Mouse (Mus musculus) liver, embryonic 11.5 days (tissue): ENCODE results near the gene Cd69. TPM values are rescaled to one million over a fixed set of nuclear protein-coding genes. Genes with fewer than 3 reads are reported as not detected.

ENCODE experiments used
- ATAC-seq: fragments of 200-750 bp; cut with Nextera tagmentation; replicated peaks from 2 replicates; pipeline ENCODE4 v1.8.0; 2017; ENCODE audit warnings: moderate number of reproducible peaks, mild to moderate bottlenecking, moderate TSS enrichment, moderate library complexity; ENCODE audit not compliant: low FRiP score
- DNase-seq: peaks from one replicate; pipeline ENCODE4 v3.0.0-alpha.2; 2017; ENCODE audit warnings: low spot score
- H3K27ac ChIP-seq: fragments of 300-500 bp; sonication (generic); 2 replicates; pipeline ENCODE4 v1.5.1; 2014; ENCODE audit warnings: mild to moderate bottlenecking, low read depth, low read length, control low read depth
- H3K27me3 ChIP-seq: fragments of 300-500 bp; sonication (generic); replicated peaks from 2 replicates; pipeline ENCODE4 v1.6.1; 2014; ENCODE audit warnings: low read length, mixed read lengths; ENCODE audit not compliant: control insufficient read depth, insufficient read depth
- H3K36me3 ChIP-seq: fragments of 300-500 bp; sonication (generic); 2 replicates; pipeline ENCODE4 v1.6.1; 2014; ENCODE audit warnings: mild to moderate bottlenecking, low read length, moderate library complexity, mixed read lengths; ENCODE audit not compliant: control insufficient read depth, insufficient read depth
- H3K4me1 ChIP-seq: fragments of 300-500 bp; sonication (generic); replicated peaks from 2 replicates; pipeline ENCODE4 v1.6.1; 2014; ENCODE audit warnings: low read length, mixed read lengths; ENCODE audit not compliant: control insufficient read depth, insufficient read depth
- H3K4me2 ChIP-seq: fragments of 300-500 bp; sonication (generic); 2 replicates; pipeline ENCODE4 v1.6.1; 2014; ENCODE audit warnings: mild to moderate bottlenecking, control low read depth, moderate library complexity
- H3K4me3 ChIP-seq: fragments of 300-500 bp; sonication (generic); 2 replicates; pipeline ENCODE4 v1.5.1; 2014; ENCODE audit warnings: low read depth, low read length, control low read depth
- H3K9ac ChIP-seq: fragments of 300-500 bp; sonication (generic); 2 replicates; pipeline ENCODE4 v1.6.1; 2014; ENCODE audit warnings: low read depth, low read length, control low read depth
- H3K9me3 ChIP-seq: fragments of 300-500 bp; sonication (generic); 2 replicates; pipeline ENCODE4 v1.6.1; 2016; ENCODE audit warnings: low read length, inconsistent platforms, mixed read lengths; ENCODE audit not compliant: control insufficient read depth
- WGBS: fragments of 180-500 bp; shearing (Covaris S2); extraction: QIAGEN DNeasy Blood & Tissue Kit; methylation state at CpG from one replicate; pipeline ENCODE4 v1.1.7; 2014; 5-methylcytosine and 5-hydroxymethylcytosine counted together
- polyA plus RNA-seq: library from polyadenylated mRNA; unstranded; fragments of >200 nt; fragmentation: Nextera tagmentation; extraction: Ambion mirVana; gene quantifications from 2 replicates; pipeline ENCODE4 v1.2.1, GENCODE M21; 2014

Cd69 gene
- polyA plus RNA-seq, 1 experiment from 2014 or later, result 1.1 TPM

GRCm38 (mm10) chr6:129239564-129240248 lies 35.5 kb downstream of the Cd69 start:
- no peak for ATAC-seq
- no peaks in the 10 kb centered on the region for H3K27me3 ChIP-seq
- H3K4me2 ChIP-seq, result no peak overlapping the region
- no peaks in the 10 kb centered on the region for H3K36me3 ChIP-seq
- H3K9me3 ChIP-seq, result no peaks in the 10 kb centered on the region
- H3K9ac ChIP-seq, result no peak overlapping the region
- H3K4me3 ChIP-seq, result no peak overlapping the region
- WGBS, result 83% methylated on average over 9 of the region's 9 CpGs
- no peak for DNase-seq
- H3K27ac ChIP-seq, result no peak overlapping the region
- H3K4me1 ChIP-seq, result peaks cover 19% of the 10 kb centered on the region

- ATAC-seq, result peak; percentile 82
- peak overlapping the region; percentile 76 for H3K4me2 ChIP-seq
- 14% methylated on average over 14 of the region's 14 CpGs for WGBS
- DNase-seq, result peak; percentile 70
- 0 out of 2 replicates have a peak overlapping the region, but pooled peaks have one; percentile 56 for H3K27ac ChIP-seq
- H3K4me1 ChIP-seq, result peaks cover 31% of the 10 kb centered on the region
- no peaks in the 10 kb centered on the region for H3K27me3 ChIP-seq
- H3K9me3 ChIP-seq, result no peaks in the 10 kb centered on the region
- peak overlapping the region; percentile 66 for H3K9ac ChIP-seq
- H3K4me3 ChIP-seq, result peak overlapping the region; percentile 70
- no peaks in the 10 kb centered on the region for H3K36me3 ChIP-seq
Observed at GRCm38 (mm10) chr6:129238275-129239038, 36.8 kb downstream of the Cd69 start.

- H3K4me1 ChIP-seq, result peaks cover 32% of the 10 kb centered on the region
- peak overlapping the region; percentile 76 for H3K4me2 ChIP-seq
- peak overlapping the region; percentile 70 for H3K4me3 ChIP-seq
- H3K9me3 ChIP-seq, result no peaks in the 10 kb centered on the region
- ATAC-seq (peak; percentile 87), DNase-seq (peak; percentile 73)
- H3K36me3 ChIP-seq, result no peaks in the 10 kb centered on the region
- 13% methylated on average over 16 of the region's 16 CpGs for WGBS
- no peaks in the 10 kb centered on the region for H3K27me3 ChIP-seq
- H3K27ac ChIP-seq, result peak overlapping the region; percentile 56; the same call in 1 of the 2 replicates
- peak overlapping the region; percentile 66 for H3K9ac ChIP-seq
Observed at GRCm38 (mm10) chr6:129237350-129238274, 37.6 kb downstream of the Cd69 start.

GRCm38 (mm10) chr6:129236652-129237342 lies 38.4 kb downstream of the Cd69 start:
- H3K27ac ChIP-seq, result no peak overlapping the region
- H3K9me3 ChIP-seq, result no peaks in the 10 kb centered on the region
- H3K9ac ChIP-seq, result peak overlapping the region; percentile 66; the same call in 1 of the 2 replicates
- H3K4me2 ChIP-seq, result peak overlapping the region; percentile 76
- 80% methylated on average over 2 of the region's 2 CpGs for WGBS
- peak overlapping the region; percentile 70; the same call in 1 of the 2 replicates for H3K4me3 ChIP-seq
- DNase-seq, result no peak
- no peaks in the 10 kb centered on the region for H3K27me3 ChIP-seq
- peaks cover 38% of the 10 kb centered on the region for H3K4me1 ChIP-seq
- H3K36me3 ChIP-seq, result no peaks in the 10 kb centered on the region
- ATAC-seq, result no peak

GRCm38 (mm10) chr6:129235855-129236461 lies 39.3 kb downstream of the Cd69 start:
- Histone ChIP-seq H3K36me3 (no peaks in the 10 kb centered on the region), H3K9ac (no peak overlapping the region), H3K9me3 (no peaks in the 10 kb centered on the region), H3K27me3 (no peaks in the 10 kb centered on the region), H3K4me1 (peaks cover 41% of the 10 kb centered on the region), H3K4me2 (peak overlapping the region; percentile 27), H3K27ac (peak overlapping the region; percentile 68; the same call in 1 of the 2 replicates), H3K4me3 (no peak overlapping the region)
- DNase-seq, result no peak
- no peak for ATAC-seq
- whole genome bisulfite sequencing, result 63% methylated on average over 5 of the region's 5 CpGs

- ATAC-seq, result peak; percentile 78
- Histone ChIP-seq H3K27me3 (no peaks in the 10 kb centered on the region), H3K27ac (peak overlapping the region; percentile 68), H3K4me1 (peaks cover 50% of the 10 kb centered on the region), H3K4me3 (no peak overlapping the region; the same call in 1 of the 2 replicates), H3K4me2 (peak overlapping the region; percentile 27), H3K9me3 (no peaks in the 10 kb centered on the region), H3K9ac (0 out of 2 replicates have a peak overlapping the region, but pooled peaks have one; percentile 15), H3K36me3 (no peaks in the 10 kb centered on the region)
- 55% methylated on average over 8 of the region's 8 CpGs for WGBS
- peak; percentile 48 for DNase-seq
Observed at GRCm38 (mm10) chr6:129234456-129235360, 40.5 kb downstream of the Cd69 start.

GRCm38 (mm10) chr6:129233955-129234369 lies 41.3 kb downstream of the Cd69 start:
- peaks cover 50% of the 10 kb centered on the region for H3K4me1 ChIP-seq
- H3K9me3 ChIP-seq, result no peaks in the 10 kb centered on the region
- H3K36me3 ChIP-seq, result no peaks in the 10 kb centered on the region
- 83% methylated on average over 18 of the region's 18 CpGs for WGBS
- H3K9ac ChIP-seq, result no peak overlapping the region
- peak overlapping the region; percentile 68 for H3K27ac ChIP-seq
- H3K4me3 ChIP-seq, result no peak overlapping the region
- no peak for ATAC-seq
- H3K4me2 ChIP-seq, result no peak overlapping the region; the same call in 1 of the 2 replicates
- no peaks in the 10 kb centered on the region for H3K27me3 ChIP-seq
- no peak for DNase-seq
